Mouse (Mus musculus): ENCODE data around the gene Vamp2.

Gene Vamp2

DNA sequence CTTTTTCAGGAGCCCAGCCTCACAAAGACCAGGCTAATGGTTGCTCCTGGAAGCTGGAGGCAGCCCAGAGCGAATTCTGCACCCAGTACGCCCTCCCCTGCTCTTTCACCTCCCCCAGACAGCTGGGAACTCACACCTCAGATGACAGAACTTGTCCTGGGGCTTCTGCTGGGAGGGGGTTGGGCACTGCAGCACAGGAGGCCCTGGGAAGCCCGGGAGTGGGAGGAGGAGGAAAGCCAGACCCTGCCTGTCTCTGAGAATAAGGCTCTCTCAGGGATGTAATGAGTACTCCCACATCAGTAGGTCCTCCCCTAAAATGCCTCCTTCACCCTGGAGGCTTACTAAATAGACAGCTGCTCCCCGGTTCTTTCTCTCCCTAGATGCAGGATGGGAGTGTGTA is 1.2 kb upstream of the Vamp2 start:
- ChIA-PET CTCF (interaction anchor here in 3 of 4 experiments (0.6 to 1.3 kb wide), 8 partner anchors 11 to 509 kb away, joined by 3 to 5 read pairs (median 4); no protein-coding TSS in a partner anchor), POLR2A (interaction anchor here (0.6 to 19.7 kb wide), 24 partner anchors 8 to 526 kb away, joined by 3 to 547 read pairs (median 7); partner anchors contain the start of genes Tmem107 (in 3 of the 4), 9130213A22Rik (in 2 of the 4), Borcs6 (in 2 of the 4) and Hes7 (in 1 of the 4))

DNA sequence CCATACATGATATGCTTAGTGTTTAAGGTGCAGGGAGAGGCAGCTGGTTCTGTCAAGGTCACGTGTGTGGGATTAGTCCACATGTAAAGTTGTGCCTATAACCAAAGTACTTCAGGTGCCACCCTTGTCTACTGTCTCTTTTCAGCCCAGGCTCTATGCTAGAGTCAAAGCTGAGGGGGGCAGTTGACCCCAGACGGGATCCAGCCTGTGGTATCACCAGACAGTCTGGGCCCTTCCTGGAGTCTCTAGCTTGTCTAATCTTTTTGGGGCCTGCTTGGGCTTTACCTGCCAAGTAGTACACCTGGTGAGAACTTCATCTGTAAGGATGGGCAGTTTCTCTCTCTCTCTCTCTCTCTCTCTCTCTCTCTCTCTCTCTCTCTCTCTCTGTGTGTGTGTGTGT is 693 bp upstream of the Vamp2 start:
- ChIA-PET POLR2A (interaction anchor here (0.6 to 19.7 kb wide), 26 partner anchors 9 to 525 kb away, joined by 3 to 547 read pairs (median 6); partner anchors contain the start of genes Tmem107 (in 3 of the 4), 9130213A22Rik (in 2 of the 4), Borcs6 (in 2 of the 4) and Hes7 (in 1 of the 4)), CTCF (interaction anchor here in 3 of 4 experiments (0.6 to 1.3 kb wide), 7 partner anchors 11 to 509 kb away, joined by 3 to 4 read pairs (median 4); no protein-coding TSS in a partner anchor)

- POLR2A ChIA-PET = interaction anchor here in 3 of 4 experiments (0.6 to 19.7 kb wide), 13 partner anchors 10 to 146 kb away, joined by 3 to 547 read pairs (median 10); partner anchors contain the start of genes Borcs6 (in 2 of the 3), Tmem107 (in 2 of the 3), 9130213A22Rik (in 1 of the 3) and Hes7 (in 1 of the 3)
- CTCF ChIA-PET = interaction anchor here in 1 of 4 experiments (1.0 kb wide), 1 partner anchor 22 kb away, joined by 3 read pairs; no protein-coding TSS in a partner anchor
These were observed 746 bp downstream of the Vamp2 start for GRCm38 (mm10) chr11:69088856-69089615.

DNA sequence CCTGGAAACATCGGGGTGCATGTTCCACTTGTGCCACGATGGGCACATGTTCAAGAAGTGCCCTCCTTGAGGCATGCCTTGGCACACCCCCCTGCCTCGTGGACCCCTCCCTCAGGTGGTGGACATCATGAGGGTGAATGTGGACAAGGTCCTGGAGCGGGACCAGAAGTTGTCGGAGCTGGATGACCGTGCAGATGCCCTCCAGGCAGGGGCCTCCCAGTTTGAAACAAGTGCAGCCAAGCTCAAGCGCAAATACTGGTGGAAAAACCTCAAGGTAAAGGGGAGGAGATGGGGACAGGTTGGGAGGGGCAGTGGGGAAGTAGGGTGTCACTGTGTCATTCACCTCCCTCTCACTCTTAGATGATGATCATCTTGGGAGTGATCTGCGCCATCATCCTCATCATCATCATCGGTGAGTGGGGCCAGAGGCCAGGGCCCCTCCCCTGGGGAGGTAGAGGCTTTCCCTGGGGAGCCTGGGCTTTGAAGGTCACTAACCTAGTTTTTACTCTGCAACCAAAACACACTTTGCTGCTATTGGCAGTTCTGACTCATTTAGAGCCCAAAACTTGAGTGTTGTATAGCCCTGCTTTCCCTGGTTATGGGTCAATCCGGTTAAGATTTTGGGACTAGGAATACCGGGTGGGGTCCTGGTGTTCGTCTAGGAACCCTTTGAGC is 1.5 kb downstream of the Vamp2 start:
- CTCF ChIA-PET = interaction anchor here in 1 of 4 experiments (1.0 kb wide), 1 partner anchor 23 kb away, joined by 3 read pairs; no protein-coding TSS in a partner anchor
- POLR2A ChIA-PET = interaction anchor here in 3 of 4 experiments (0.7 to 19.7 kb wide), 6 partner anchors 9 to 145 kb away, joined by 3 to 547 read pairs (median 138); partner anchors contain the start of genes Tmem107 (in 2 of the 3), 9130213A22Rik (in 1 of the 3) and Hes7 (in 1 of the 3)

DNA sequence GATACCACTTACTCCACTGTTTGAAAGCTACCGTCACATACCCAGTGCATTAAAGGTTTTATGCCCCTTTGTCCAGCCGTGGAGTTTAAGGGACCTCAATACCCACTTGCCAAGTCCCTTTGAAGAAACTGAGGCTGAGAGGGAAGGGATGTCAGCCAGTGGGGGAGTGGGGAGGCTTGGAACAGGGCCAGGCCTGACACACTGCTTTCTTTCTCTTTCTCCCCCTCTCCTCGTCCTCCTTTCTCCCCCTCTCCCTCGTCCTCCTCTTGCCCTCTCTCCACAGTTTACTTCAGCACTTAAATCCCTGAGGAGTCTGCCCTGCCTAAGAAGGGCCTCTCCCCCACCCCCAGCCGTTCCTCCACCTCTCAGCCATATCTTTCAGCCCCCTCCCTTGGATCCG is 2.1 kb downstream of the Vamp2 start:
- CTCF ChIA-PET = interaction anchor here in 1 of 4 experiments (1.3 kb wide), 1 partner anchor 43 kb away, joined by 3 read pairs; no protein-coding TSS in a partner anchor
- POLR2A ChIA-PET = interaction anchor here in 3 of 4 experiments (0.9 to 19.7 kb wide), 5 partner anchors 14 to 508 kb away, joined by 3 to 547 read pairs (median 269); partner anchors contain the start of genes Tmem107 (in 3 of the 3), 9130213A22Rik (in 1 of the 3) and Hes7 (in 1 of the 3)

GRCm38 (mm10) chr11:69091566-69092385 is 3.5 kb downstream of the Vamp2 start:
- ChIA-PET POLR2A (interaction anchor here (0.7 to 19.7 kb wide), 15 partner anchors 8 to 67 kb away, joined by 3 to 547 read pairs (median 5); partner anchors contain the start of genes Tmem107 (in 3 of the 4), 9130213A22Rik (in 2 of the 4), Borcs6 (in 1 of the 4) and Hes7 (in 1 of the 4)), CTCF (interaction anchor here (0.5 to 3.0 kb wide), 19 partner anchors 10 to 231 kb away, joined by 3 to 14 read pairs (median 4); partner anchors contain the start of gene 9130213A22Rik (in 1 of the 4))

- CTCF ChIA-PET = interaction anchor here (0.5 to 3.0 kb wide), 22 partner anchors 9 to 367 kb away, joined by 3 to 14 read pairs (median 4); partner anchors contain the start of genes 9130213A22Rik (in 1 of the 4) and Slc25a35 (in 1 of the 4)
- POLR2A ChIA-PET = interaction anchor here (0.6 to 19.7 kb wide), 16 partner anchors 10 to 64 kb away, joined by 3 to 547 read pairs (median 5); partner anchors contain the start of genes Tmem107 (in 3 of the 4), 9130213A22Rik (in 2 of the 4), Borcs6 (in 1 of the 4) and Hes7 (in 1 of the 4)
These were observed 4.1 kb downstream of the Vamp2 start for GRCm38 (mm10) chr11:69092386-69092751.

DNA sequence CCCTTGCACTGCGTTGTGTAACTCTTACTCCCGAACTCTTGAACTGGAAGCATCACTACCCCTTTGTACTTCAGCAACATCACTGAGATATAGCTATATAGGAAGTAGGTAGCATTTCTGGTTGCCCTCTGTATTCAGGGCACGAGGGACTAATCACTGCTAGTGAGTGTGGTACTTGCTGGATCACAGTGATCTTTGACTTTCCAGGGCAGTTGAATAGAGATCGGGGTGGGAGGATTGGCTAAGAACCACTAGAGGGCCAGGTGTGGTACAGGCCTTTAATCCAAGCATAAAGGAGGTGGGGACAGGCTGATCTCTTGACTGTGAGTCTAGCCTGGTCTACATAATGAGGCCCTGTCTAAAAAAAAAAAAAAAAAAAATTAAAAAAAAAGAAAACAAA is 4.6 kb downstream of the Vamp2 start:
- CTCF ChIA-PET = interaction anchor here (0.6 to 3.0 kb wide), 21 partner anchors 8 to 366 kb away, joined by 3 to 14 read pairs (median 4); partner anchors contain the start of genes 9130213A22Rik (in 1 of the 4), Borcs6 (in 1 of the 4) and Slc25a35 (in 1 of the 4)
- POLR2A ChIA-PET = interaction anchor here (0.6 to 19.7 kb wide), 20 partner anchors 8 to 64 kb away, joined by 3 to 547 read pairs (median 4); partner anchors contain the start of genes Tmem107 (in 3 of the 4), 9130213A22Rik (in 2 of the 4), Borcs6 (in 1 of the 4) and Hes7 (in 1 of the 4)

GRCm38 (mm10) chr11:69093856-69094255 is 5.6 kb downstream of the Vamp2 start:
- CTCF ChIA-PET = interaction anchor here in 3 of 4 experiments (0.6 to 3.0 kb wide), 11 partner anchors 13 to 918 kb away, joined by 3 to 14 read pairs (median 7); partner anchors contain the start of genes Borcs6 (in 1 of the 3) and Slc25a35 (in 1 of the 3)
- POLR2A ChIA-PET = interaction anchor here (0.8 to 19.7 kb wide), 30 partner anchors 9 to 241 kb away, joined by 3 to 547 read pairs (median 8); partner anchors contain the start of genes Tmem107 (in 3 of the 4), 9130213A22Rik (in 2 of the 4), Borcs6 (in 2 of the 4) and Cntrob (in 1 of the 4)

GRCm38 (mm10) chr11:69094697-69095429 is 6.6 kb downstream of the Vamp2 start, which contains the start of gene Per1:
Per1 (plus strand) TSS chr11:69095217.
- ChIA-PET CTCF (interaction anchor here in 3 of 4 experiments (0.6 to 2.0 kb wide), 14 partner anchors 12 to 538 kb away, joined by 3 to 13 read pairs (median 4); partner anchors contain the start of genes Fxr2 (in 1 of the 3) and Hes7 (in 1 of the 3)), POLR2A (interaction anchor here (0.6 to 19.7 kb wide), 58 partner anchors 8 to 1574 kb away, joined by 3 to 547 read pairs (median 5); partner anchors contain the start of genes Tmem107 (in 3 of the 4), 9130213A22Rik (in 2 of the 4), Borcs6 (in 2 of the 4) and Trp53 (in 2 of the 4))

GRCm38 (mm10) chr11:69095511-69096231 is 7.4 kb downstream of the Vamp2 start:
- ChIA-PET POLR2A (interaction anchor here (0.6 to 19.7 kb wide), 49 partner anchors 8 to 906 kb away, joined by 3 to 547 read pairs (median 7); partner anchors contain the start of genes Tmem107 (in 3 of the 4), 9130213A22Rik (in 2 of the 4), Trp53 (in 2 of the 4) and Wrap53 (in 2 of the 4)), CTCF (interaction anchor here (0.6 to 2.0 kb wide), 11 partner anchors 11 to 1076 kb away, joined by 3 to 13 read pairs (median 4); partner anchors contain the start of genes Fxr2 (in 1 of the 4) and Hes7 (in 1 of the 4))

GRCm38 (mm10) chr11:69096360-69096986 is 8.2 kb downstream of the Vamp2 start:
- ChIA-PET CTCF (interaction anchor here in 2 of 4 experiments (0.6 to 0.8 kb wide), 2 partner anchors 16 to 85 kb away, joined by 3 read pairs; no protein-coding TSS in a partner anchor), POLR2A (interaction anchor here in 3 of 4 experiments (0.7 to 19.7 kb wide), 24 partner anchors 9 to 781 kb away, joined by 3 to 547 read pairs (median 10); partner anchors contain the start of genes Tmem107 (in 3 of the 3), Borcs6 (in 2 of the 3), Hes7 (in 2 of the 3) and 9130213A22Rik (in 1 of the 3))

- POLR2A ChIA-PET = interaction anchor here in 3 of 4 experiments (0.6 to 19.7 kb wide), 34 partner anchors 10 to 781 kb away, joined by 3 to 547 read pairs (median 4); partner anchors contain the start of genes Tmem107 (in 3 of the 3), Borcs6 (in 2 of the 3), Hes7 (in 2 of the 3) and 9130213A22Rik (in 1 of the 3)
- CTCF ChIA-PET = interaction anchor here in 1 of 4 experiments (0.6 to 0.8 kb wide), 3 partner anchors 17 to 84 kb away, joined by 3 read pairs; no protein-coding TSS in a partner anchor
These were observed 9.0 kb downstream of the Vamp2 start for GRCm38 (mm10) chr11:69096987-69097900.

All from embryonic stem cell, embryonic (primary cell).